Mouse (Mus musculus) heart, embryonic 16.5 days (tissue): ENCODE results near the gene Fscn1. TPM values are rescaled to one million over a fixed set of nuclear protein-coding genes. Genes with fewer than 3 reads are reported as not detected.

Experiments used
- ATAC-seq: fragments of 200-750 bp; cut with Nextera tagmentation; replicated peaks from 2 replicates; pipeline ENCODE4 v1.8.0; 2017; ENCODE audit warnings: moderate number of reproducible peaks; ENCODE audit not compliant: insufficient read depth, low FRiP score; ENCODE audit errors: extremely low read depth
- H3K27ac ChIP-seq: fragments of 300-500 bp; sonication (generic); 2 replicates; pipeline ENCODE4 v1.5.1; 2014; ENCODE audit warnings: mild to moderate bottlenecking, low read length, control low read depth, moderate library complexity
- H3K27me3 ChIP-seq: fragments of 300-500 bp; sonication (generic); 2 replicates; pipeline ENCODE4 v1.6.1; 2014; ENCODE audit warnings: low read length, mixed read lengths; ENCODE audit not compliant: control insufficient read depth, insufficient read depth
- H3K36me3 ChIP-seq: fragments of 300-500 bp; sonication (generic); 2 replicates; pipeline ENCODE4 v1.6.1; 2014; ENCODE audit not compliant: control insufficient read depth, insufficient read depth
- H3K4me1 ChIP-seq: fragments of 300-500 bp; sonication (generic); 2 replicates; pipeline ENCODE4 v1.6.1; 2014; ENCODE audit warnings: low read length, mixed read lengths; ENCODE audit not compliant: control insufficient read depth, insufficient read depth
- H3K4me2 ChIP-seq: fragments of 300-500 bp; sonication (generic); 2 replicates; pipeline ENCODE4 v1.6.1; 2014; ENCODE audit warnings: low read depth, mild to moderate bottlenecking, control low read depth, low read length
- H3K4me3 ChIP-seq: fragments of 300-500 bp; sonication (generic); 2 replicates; pipeline ENCODE4 v1.5.1; 2014; ENCODE audit warnings: mild to moderate bottlenecking, control low read depth, low read length
- H3K9ac ChIP-seq: fragments of 300-500 bp; sonication (generic); 2 replicates; pipeline ENCODE4 v1.6.1; 2014; ENCODE audit warnings: low read length, control low read depth
- H3K9me3 ChIP-seq: fragments of 300-500 bp; sonication (generic); replicated peaks from 2 replicates; pipeline ENCODE4 v1.6.1; 2016; ENCODE audit warnings: low read length; ENCODE audit not compliant: control insufficient read depth
- WGBS: fragments of 180-500 bp; shearing (Covaris S2); extraction: QIAGEN DNeasy Blood & Tissue Kit; methylation state at CpG from one replicate; pipeline ENCODE4 v1.1.7; 2014; 5-methylcytosine and 5-hydroxymethylcytosine counted together
- polyA plus RNA-seq: library from polyadenylated mRNA; unstranded; fragments of >200 nt; fragmentation: Nextera tagmentation; extraction: Ambion mirVana; gene quantifications from 2 replicates; pipeline ENCODE4 v1.2.1, GENCODE M21; 2015

Gene Fscn1
- 115 and 129 TPM in 2 replicates for polyA plus RNA-seq

DNA sequence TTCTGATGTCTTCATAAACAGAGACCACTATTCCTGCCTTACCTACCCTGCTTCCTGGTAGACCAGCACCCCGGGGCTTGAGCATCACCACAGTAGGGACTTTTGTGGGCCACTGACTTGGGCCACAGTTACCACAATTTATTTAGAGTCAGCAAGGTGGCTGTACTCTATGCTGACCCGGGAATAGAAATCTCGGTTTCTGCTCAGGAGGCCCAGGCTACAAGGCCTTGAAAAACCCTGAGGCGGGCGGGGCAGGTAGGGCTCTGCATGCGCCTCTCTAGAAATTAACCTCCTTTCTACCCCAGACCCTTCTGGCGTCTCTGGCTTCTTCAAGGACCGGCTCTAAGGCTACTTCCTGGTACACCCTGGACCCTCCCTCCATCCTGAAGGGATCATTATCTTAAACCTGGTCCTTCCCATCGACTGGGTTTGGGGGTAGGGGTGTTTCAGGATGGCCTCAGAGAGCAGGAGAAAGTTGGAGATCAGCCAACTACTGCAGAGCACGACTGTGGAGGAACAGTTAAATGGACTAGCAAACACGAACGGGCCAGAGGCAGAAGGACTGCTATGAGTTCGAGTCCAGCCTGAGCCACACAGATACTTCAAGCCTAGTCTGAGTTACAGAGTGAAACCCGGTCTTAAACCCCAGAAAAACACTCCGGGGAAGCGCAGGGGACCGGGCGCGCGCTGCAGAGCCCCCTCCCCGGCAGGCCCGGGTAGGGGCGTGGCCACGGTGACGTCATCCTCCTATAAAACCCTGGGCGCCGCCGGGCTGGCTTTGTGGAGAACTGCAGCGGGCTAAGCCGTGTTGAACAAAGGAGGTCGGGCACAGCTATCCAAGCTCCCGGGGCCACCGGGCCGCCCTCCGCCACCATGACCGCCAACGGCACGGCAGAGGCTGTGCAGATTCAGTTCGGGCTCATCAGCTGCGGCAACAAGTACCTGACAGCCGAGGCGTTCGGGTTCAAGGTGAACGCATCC lies at the start of gene Fscn1:
Gene Fscn1, plus strand, starts transcription at position 768 of the 981 bp plus-strand sequence.
- WGBS: 10% methylated on average over 43 of the region's 44 CpGs
- ATAC-seq: peak; percentile 73

GRCm38 (mm10) chr5:142911629-142912028 lies 48.5 kb upstream of the Fscn1 start:
- 90% methylated on average over 2 of the region's 2 CpGs for WGBS
- Histone ChIP-seq H3K9ac (no peak overlapping the region), H3K4me1 (peaks cover 34% of the 10 kb centered on the region), H3K36me3 (no peaks in the 10 kb centered on the region), H3K9me3 (no peaks in the 10 kb centered on the region), H3K27ac (no peak overlapping the region), H3K4me3 (no peak overlapping the region), H3K4me2 (no peak overlapping the region), H3K27me3 (no peaks in the 10 kb centered on the region)
- no peak for ATAC-seq

More for the DNA sequence above, at the start of gene Fscn1:
- no peaks in the 10 kb centered on the region for H3K9me3 ChIP-seq
- peak within 1 kb of the TSS; percentile 81 for H3K4me2 ChIP-seq
- no peaks in the 10 kb centered on the region for H3K36me3 ChIP-seq
- H3K27me3 ChIP-seq: peaks cover 5% of the 10 kb centered on the region; the same call in 1 of the 2 replicates
- H3K9ac ChIP-seq: peak within 1 kb of the TSS; percentile 87
- H3K4me3 ChIP-seq: peak within 1 kb of the TSS; percentile 69
- peak within 1 kb of the TSS; percentile 88 for H3K27ac ChIP-seq
- peaks cover 9% of the 10 kb centered on the region for H3K4me1 ChIP-seq

GRCm38 (mm10) chr5:142912320-142912719 lies 47.8 kb upstream of the Fscn1 start:
- Histone ChIP-seq H3K36me3 (no peaks in the 10 kb centered on the region), H3K27ac (no peak overlapping the region), H3K9me3 (no peaks in the 10 kb centered on the region), H3K4me1 (peaks cover 30% of the 10 kb centered on the region), H3K4me3 (no peak overlapping the region), H3K4me2 (no peak overlapping the region), H3K9ac (no peak overlapping the region), H3K27me3 (no peaks in the 10 kb centered on the region)
- no peak for ATAC-seq
- WGBS: 95% methylated on average over 3 of the region's 3 CpGs

DNA sequence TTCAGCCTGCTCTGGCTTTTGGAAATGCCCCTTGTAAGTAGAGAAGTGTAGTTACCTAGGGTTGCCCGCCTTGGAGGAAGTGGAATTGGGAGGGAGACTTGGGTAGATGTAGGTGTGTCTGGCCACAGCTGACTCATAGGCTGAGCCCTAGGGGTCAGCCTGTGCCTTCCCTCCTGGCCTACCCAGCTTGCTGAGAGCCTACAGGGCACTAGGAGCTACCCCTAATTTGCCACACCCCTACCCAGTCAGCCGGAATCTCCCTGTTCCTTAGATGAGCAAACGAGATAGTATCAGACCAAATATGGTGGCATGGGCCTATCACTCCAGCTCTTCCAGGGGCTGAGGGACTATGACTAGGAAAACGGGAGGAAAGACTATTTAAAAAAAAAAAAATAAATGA lies 47.4 kb upstream of the Fscn1 start:
- 82% methylated on average over 4 of the region's 4 CpGs for WGBS
- Histone ChIP-seq H3K4me3 (no peak overlapping the region), H3K27ac (no peak overlapping the region), H3K4me1 (peaks cover 27% of the 10 kb centered on the region), H3K9ac (no peak overlapping the region), H3K9me3 (no peaks in the 10 kb centered on the region), H3K36me3 (no peaks in the 10 kb centered on the region), H3K27me3 (no peaks in the 10 kb centered on the region), H3K4me2 (no peak overlapping the region)
- no peak for ATAC-seq

DNA sequence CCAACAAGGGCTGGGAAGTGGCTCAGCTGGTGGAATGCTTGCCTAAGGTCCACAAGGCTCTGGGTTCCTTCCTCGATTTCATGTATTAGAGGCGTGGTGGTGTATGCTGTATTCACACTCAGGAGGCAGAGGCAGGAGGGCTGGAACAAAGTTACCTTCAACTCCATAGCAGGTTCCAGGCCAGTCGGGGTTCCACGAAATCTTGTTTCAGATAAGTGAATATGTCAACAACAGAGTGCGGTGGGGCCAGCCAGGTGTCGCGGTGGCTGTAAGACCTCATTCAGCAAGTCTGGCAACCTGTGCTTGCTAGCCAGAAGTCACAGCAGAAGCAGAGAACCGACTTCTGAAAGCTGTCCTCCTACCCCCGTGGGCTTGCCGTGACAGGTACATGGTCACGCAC lies 44.9 kb upstream of the Fscn1 start:
- H3K27me3 ChIP-seq: no peaks in the 10 kb centered on the region
- H3K4me1 ChIP-seq: peaks cover 2% of the 10 kb centered on the region
- 70% methylated on average over 11 of the region's 11 CpGs for WGBS
- H3K27ac ChIP-seq: no peak overlapping the region
- H3K4me2 ChIP-seq: no peak overlapping the region
- H3K9me3 ChIP-seq: no peaks in the 10 kb centered on the region
- no peak overlapping the region; the same call in 1 of the 2 replicates for H3K9ac ChIP-seq
- no peak for ATAC-seq
- no peak overlapping the region for H3K4me3 ChIP-seq
- no peaks in the 10 kb centered on the region for H3K36me3 ChIP-seq

- Histone ChIP-seq H3K4me1 (peaks cover 11% of the 10 kb centered on the region), H3K36me3 (no peaks in the 10 kb centered on the region), H3K4me3 (no peak overlapping the region), H3K27ac (no peak overlapping the region), H3K4me2 (no peak overlapping the region), H3K27me3 (no peaks in the 10 kb centered on the region), H3K9me3 (no peaks in the 10 kb centered on the region), H3K9ac (no peak overlapping the region)
- 61% methylated on average over 7 of the region's 7 CpGs for WGBS
- no peak for ATAC-seq
These were observed 43.5 kb upstream of the Fscn1 start for GRCm38 (mm10) chr5:142916593-142916992.

GRCm38 (mm10) chr5:142917402-142917801 lies 42.7 kb upstream of the Fscn1 start:
- H3K4me1 ChIP-seq: peaks cover 15% of the 10 kb centered on the region
- H3K27me3 ChIP-seq: no peaks in the 10 kb centered on the region
- H3K27ac ChIP-seq: no peak overlapping the region
- H3K9ac ChIP-seq: no peak overlapping the region
- no peak overlapping the region for H3K4me3 ChIP-seq
- 89% methylated on average over 8 of the region's 8 CpGs for WGBS
- H3K36me3 ChIP-seq: no peaks in the 10 kb centered on the region
- H3K4me2 ChIP-seq: no peak overlapping the region
- no peak for ATAC-seq
- no peaks in the 10 kb centered on the region for H3K9me3 ChIP-seq

- peak; percentile 88 for ATAC-seq
- H3K27me3 ChIP-seq: no peaks in the 10 kb centered on the region
- no peak overlapping the region for H3K4me3 ChIP-seq
- peak overlapping the region; percentile 86 for H3K27ac ChIP-seq
- peak overlapping the region; percentile 32 for H3K4me2 ChIP-seq
- H3K4me1 ChIP-seq: peaks cover 20% of the 10 kb centered on the region
- H3K36me3 ChIP-seq: no peaks in the 10 kb centered on the region
- WGBS: 20% methylated on average over 8 of the region's 8 CpGs
- H3K9ac ChIP-seq: no peak overlapping the region
- H3K9me3 ChIP-seq: no peaks in the 10 kb centered on the region
These were observed 39.7 kb upstream of the Fscn1 start for GRCm38 (mm10) chr5:142920311-142921073.

- WGBS: 46% methylated on average over 6 of the region's 6 CpGs
- Histone ChIP-seq H3K4me2 (peak overlapping the region; percentile 32), H3K36me3 (no peaks in the 10 kb centered on the region), H3K27ac (peak overlapping the region; percentile 86), H3K9me3 (no peaks in the 10 kb centered on the region), H3K27me3 (no peaks in the 10 kb centered on the region), H3K9ac (no peak overlapping the region), H3K4me1 (peaks cover 26% of the 10 kb centered on the region), H3K4me3 (no peak overlapping the region)
- no peak for ATAC-seq
These were observed 39.1 kb upstream of the Fscn1 start for GRCm38 (mm10) chr5:142921074-142921459.
